Mouse (Mus musculus) spleen, adult 2 months (tissue): ENCODE measurements around the gene Cep57l1.

Experiments used
- CTCF ChIP-seq: fragments of 200-500 bp; IDR thresholded peaks from 2 replicates; pipeline ENCODE4 v1.5.1; 2011; ENCODE audit warnings: mild to moderate bottlenecking, inconsistent platforms; ENCODE audit not compliant: insufficient read depth, insufficient read length, insufficient replicate concordance; ENCODE audit errors: extremely low read depth
- POLR2A ChIP-seq: fragments of 200-500 bp; IDR thresholded peaks from 2 replicates; pipeline ENCODE4 v1.6.1; 2011; ENCODE audit warnings: low read depth, low read length, inconsistent platforms

DNA sequence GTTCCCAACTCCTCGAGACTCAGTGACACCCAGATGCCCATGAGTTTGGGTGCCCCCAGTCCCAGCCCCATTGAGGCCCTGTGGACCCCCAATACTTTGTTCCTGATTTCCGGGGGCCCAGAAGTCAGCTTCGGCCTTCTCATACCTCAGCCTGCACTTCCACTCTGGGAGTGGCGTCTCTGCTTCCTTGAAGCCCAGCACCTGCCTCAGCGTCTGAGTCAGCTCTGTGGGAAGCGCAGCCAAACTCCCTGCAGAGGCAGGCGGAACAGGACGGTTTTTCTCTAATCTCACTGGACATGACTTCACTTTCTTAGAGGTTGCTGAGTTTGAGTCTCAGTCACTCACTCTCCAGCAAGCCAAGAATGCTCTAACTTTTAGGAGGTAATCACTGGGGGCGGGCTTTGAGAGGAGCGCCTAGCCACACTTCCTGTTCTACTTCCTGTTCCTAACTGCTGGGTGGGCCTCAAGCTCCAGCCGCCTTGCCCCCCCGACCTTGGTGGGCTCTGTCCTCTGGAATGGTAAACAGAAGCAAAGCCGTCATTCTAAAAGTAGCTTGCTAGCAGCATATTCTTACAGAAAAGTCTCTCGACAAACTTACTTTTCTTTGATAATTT, 57.7 kb downstream of the Cep57l1 start:
- no peak for TF ChIP-seq CTCF
- no peak for TF ChIP-seq POLR2A
